Comparison of ENCODE assay signal across 14 mouse cellular contexts in genomic region chr9:78504133-78504532, GRCm38 (mm10). TPM values are rescaled to one million over a fixed set of nuclear protein-coding genes. Genes with fewer than 3 reads are reported as not detected.
DNase-seq lines count a peak whose midpoint lies in the region; ATAC-seq lines count a peak whose summit lies in the region.
"Had no signal": no experiment of that assay in that cellular context is flagged by ENCODE, and none has a peak within 500 bp of the region (broad histone marks: within the 10 kb centered on the region; RNA-seq: fewer than 3 reads in every experiment).

No protein-coding gene starts in this region.

- H3K9ac ChIP-seq in heart, embryonic 12.5 days = no peak overlapping the region
- H3K9ac ChIP-seq in forebrain, embryonic 14.5 days (ENCODE audit: low read length) = no peak overlapping the region
- H3K9ac ChIP-seq in neural tube, embryonic 14.5 days (replicated peaks; ENCODE audit: low read depth, low read length) = no peak overlapping the region; the same call in 1 of the 2 replicates
- H3K9ac ChIP-seq: lung, embryonic 15.5 days had no signal

- no peaks in the 10 kb centered on the region for H3K36me3 ChIP-seq in heart, embryonic 10.5 days
- no peaks in the 10 kb centered on the region for H3K36me3 ChIP-seq in heart, embryonic 12.5 days
- no peaks in the 10 kb centered on the region for H3K36me3 ChIP-seq in forebrain, embryonic 14.5 days (ENCODE audit: control insufficient read depth, insufficient read depth, low read length)
- no peaks in the 10 kb centered on the region for H3K36me3 ChIP-seq in limb, embryonic 10.5 days
- no peaks in the 10 kb centered on the region for H3K36me3 ChIP-seq in neural tube, embryonic 14.5 days (ENCODE audit: control insufficient read depth, insufficient read depth, low read length)
- H3K36me3 ChIP-seq: embryonic facial prominence, embryonic 12.5 days; lung, embryonic 15.5 days had no signal

- WGBS in heart, embryonic 10.5 days = 67% methylated on average over 4 of the region's 4 CpGs
- 70% methylated on average over 4 of the region's 4 CpGs for WGBS in heart, embryonic 12.5 days
- WGBS in forebrain, embryonic 14.5 days = 55% methylated on average over 4 of the region's 4 CpGs
- WGBS in limb, embryonic 10.5 days = 80% methylated on average over 4 of the region's 4 CpGs
- 62% methylated on average over 4 of the region's 4 CpGs for WGBS in neural tube, embryonic 14.5 days

- no peak overlapping the region for H3K4me3 ChIP-seq in heart, embryonic 10.5 days
- no peak overlapping the region for H3K4me3 ChIP-seq in heart, embryonic 12.5 days
- no peak overlapping the region for H3K4me3 ChIP-seq in forebrain, embryonic 14.5 days (ENCODE audit: low read depth, low read length)
- H3K4me3 ChIP-seq in limb, embryonic 10.5 days = no peak overlapping the region
- H3K4me3 ChIP-seq in neural tube, embryonic 14.5 days (ENCODE audit: low read depth, low read length) = peak overlapping the region; percentile 6; the same call in 1 of the 2 replicates
- H3K4me3 ChIP-seq: embryonic facial prominence, embryonic 12.5 days; lung, embryonic 15.5 days had no signal

- no peak overlapping the region for H3K4me2 ChIP-seq in heart, embryonic 12.5 days
- peak overlapping the region; percentile 35 for H3K4me2 ChIP-seq in forebrain, embryonic 14.5 days (ENCODE audit: low read length)
- H3K4me2 ChIP-seq in neural tube, embryonic 14.5 days (ENCODE audit: low read depth, low read length) = peak overlapping the region; percentile 42
- H3K4me2 ChIP-seq: lung, embryonic 15.5 days had no signal

- DNase-seq in heart, embryonic 10.5 days (ENCODE audit: low spot score) = no peak
- no peak for DNase-seq in forebrain, embryonic 14.5 days (ENCODE audit: low spot score)
- no peak for DNase-seq in limb, embryonic 10.5 days (ENCODE audit: low spot score)
- DNase-seq in gastrocnemius, postnatal 10 days = no peak
- no peak for DNase-seq in left cerebral cortex, postnatal 14 days (ENCODE audit: low spot score in 2 of 2)
- DNase-seq: kidney, postnatal 36 days had no signal

- intact Hi-C loops in left cerebral cortex, postnatal 14 days (cut with DNase I) = no loop called here

- no peaks in the 10 kb centered on the region for H3K9me3 ChIP-seq in heart, embryonic 10.5 days
- no peaks in the 10 kb centered on the region for H3K9me3 ChIP-seq in heart, embryonic 12.5 days (replicated peaks)
- H3K9me3 ChIP-seq in forebrain, embryonic 14.5 days (replicated peaks; ENCODE audit: control insufficient read depth, low read length) = no peaks in the 10 kb centered on the region
- H3K9me3 ChIP-seq in limb, embryonic 10.5 days (replicated peaks) = no peaks in the 10 kb centered on the region
- H3K9me3 ChIP-seq in neural tube, embryonic 14.5 days (ENCODE audit: control insufficient read depth, low read length) = no peaks in the 10 kb centered on the region
- H3K9me3 ChIP-seq: embryonic facial prominence, embryonic 12.5 days; lung, embryonic 15.5 days had no signal

- no peaks in the 10 kb centered on the region for H3K27me3 ChIP-seq in heart, embryonic 10.5 days (ENCODE audit: insufficient read depth, poor library complexity, severe bottlenecking)
- H3K27me3 ChIP-seq in heart, embryonic 12.5 days (replicated peaks) = no peaks in the 10 kb centered on the region
- H3K27me3 ChIP-seq in forebrain, embryonic 14.5 days (replicated peaks; ENCODE audit: control insufficient read depth, insufficient read depth, low read length) = no peaks in the 10 kb centered on the region
- H3K27me3 ChIP-seq in limb, embryonic 10.5 days (ENCODE audit: low read depth, poor library complexity, severe bottlenecking) = no peaks in the 10 kb centered on the region
- no peaks in the 10 kb centered on the region for H3K27me3 ChIP-seq in neural tube, embryonic 14.5 days (ENCODE audit: control insufficient read depth, insufficient read depth, low read length)
- H3K27me3 ChIP-seq: embryonic facial prominence, embryonic 12.5 days; lung, embryonic 15.5 days had no signal

- H3K27ac ChIP-seq in heart, embryonic 10.5 days = peak overlapping the region; percentile 56
- H3K27ac ChIP-seq in heart, embryonic 12.5 days (ENCODE audit: poor library complexity, severe bottlenecking) = no peak overlapping the region
- peak overlapping the region; percentile 94 for H3K27ac ChIP-seq in forebrain, embryonic 14.5 days (ENCODE audit: low read depth, low read length)
- peak overlapping the region; percentile 82 for H3K27ac ChIP-seq in limb, embryonic 10.5 days
- H3K27ac ChIP-seq in neural tube, embryonic 14.5 days (ENCODE audit: low read depth, low read length) = peak overlapping the region; percentile 48; the same call in 1 of the 2 replicates

- ATAC-seq in heart, embryonic 12.5 days (ENCODE audit: insufficient number of reproducible peaks, low FRiP score) = no peak
- ATAC-seq in forebrain, embryonic 14.5 days = no peak
- ATAC-seq in neural tube, embryonic 14.5 days (ENCODE audit: low read depth) = 0 out of 2 replicates have a peak, but pooled peaks have one; percentile 22
- ATAC-seq in inflammation-experienced regulatory T-cells, adult 6 months = no peak
- ATAC-seq: intestine, embryonic 16.5 days had no signal

- H3K4me1 ChIP-seq in heart, embryonic 10.5 days = peaks cover 51% of the 10 kb centered on the region
- H3K4me1 ChIP-seq in heart, embryonic 12.5 days (replicated peaks) = peaks cover 43% of the 10 kb centered on the region
- peaks cover 22% of the 10 kb centered on the region for H3K4me1 ChIP-seq in forebrain, embryonic 14.5 days (ENCODE audit: control insufficient read depth, insufficient read depth, low read length)
- H3K4me1 ChIP-seq in limb, embryonic 10.5 days = peaks cover 18% of the 10 kb centered on the region
- H3K4me1 ChIP-seq in neural tube, embryonic 14.5 days (ENCODE audit: control insufficient read depth, insufficient read depth, low read length) = peaks cover 13% of the 10 kb centered on the region

RNA-seq across cellular contexts. Expression of gene Eef1a1, which starts 15.2 kb away (rescaled TPM):
- polyA plus RNA-seq in heart, embryonic 10.5 days (2016; fragmentation: Nextera tagmentation; extraction: Ambion mirVana) = 2,877 and 3,185 TPM in 2 replicates
- polyA plus RNA-seq in heart, embryonic 12.5 days (2016; fragmentation: Nextera tagmentation; extraction: Ambion mirVana) = 2,772 and 2,882 TPM in 2 replicates
- 4,517 and 5,265 TPM in 2 replicates for polyA plus RNA-seq in forebrain, embryonic 14.5 days (2014; fragmentation: Nextera tagmentation; extraction: Ambion mirVana)
- 3,854 and 3,970 TPM in 2 replicates for polyA plus RNA-seq in limb, embryonic 10.5 days (2016; fragmentation: Nextera tagmentation; extraction: Ambion mirVana)
- 3,427 and 3,855 TPM in 2 replicates for polyA plus RNA-seq in neural tube, embryonic 14.5 days (2014; fragmentation: Nextera tagmentation; extraction: Ambion mirVana)
- total RNA-seq in gastrocnemius, postnatal 10 days (2021) = 1,000 to 10,000 TPM; 2,370 to 3,141 TPM
- total RNA-seq in left cerebral cortex, postnatal 14 days (2021) = 1,000 to 10,000 TPM; 2,769 to 2,846 TPM
- over 10,000 TPM in 2 of 3 experiments, 1,000 to 10,000 TPM in 1; 7,660 to 11,983 (median 10,337) TPM for polyA plus RNA-seq in inflammation-experienced regulatory T-cells, adult 6 months (2017; shearing (Covaris generic))

RNA-seq across cellular contexts. Expression of gene Gm17324, which starts 55.5 kb away (rescaled TPM):
- 0.89 and 1.1 TPM in 2 replicates for polyA plus RNA-seq in heart, embryonic 10.5 days (2016; fragmentation: Nextera tagmentation; extraction: Ambion mirVana)
- 0.65 and 0.99 TPM in 2 replicates for polyA plus RNA-seq in heart, embryonic 12.5 days (2016; fragmentation: Nextera tagmentation; extraction: Ambion mirVana)
- polyA plus RNA-seq in forebrain, embryonic 14.5 days (2014; fragmentation: Nextera tagmentation; extraction: Ambion mirVana) = 0.52 and 0.56 TPM in 2 replicates
- 0.73 and 1.2 TPM in 2 replicates for polyA plus RNA-seq in limb, embryonic 10.5 days (2016; fragmentation: Nextera tagmentation; extraction: Ambion mirVana)
- polyA plus RNA-seq in neural tube, embryonic 14.5 days (2014; fragmentation: Nextera tagmentation; extraction: Ambion mirVana) = 2.1 and 2.4 TPM in 2 replicates
- not detected for total RNA-seq in gastrocnemius, postnatal 10 days (2021)
- 1 to 10 TPM in 1 of 2 experiments, under 1 TPM in 1; 0.74 to 1.3 TPM for total RNA-seq in left cerebral cortex, postnatal 14 days (2021)
- polyA plus RNA-seq in inflammation-experienced regulatory T-cells, adult 6 months (2017; shearing (Covaris generic)) = under 1 TPM in 1 of 3 experiments, not detected in 2; 0.40 TPM
- total RNA-seq: megakaryocyte-erythroid progenitor cell, adult 5-6 weeks had no signal
- polyA plus RNA-seq: small intestine, adult 2 months had no signal

RNA-seq across cellular contexts. Expression of gene Mto1, which starts 56.1 kb away (rescaled TPM):
- polyA plus RNA-seq in heart, embryonic 10.5 days (2016; fragmentation: Nextera tagmentation; extraction: Ambion mirVana) = 28.1 and 30.3 TPM in 2 replicates
- polyA plus RNA-seq in heart, embryonic 12.5 days (2016; fragmentation: Nextera tagmentation; extraction: Ambion mirVana) = 26.8 and 28.8 TPM in 2 replicates
- 23.0 and 25.5 TPM in 2 replicates for polyA plus RNA-seq in forebrain, embryonic 14.5 days (2014; fragmentation: Nextera tagmentation; extraction: Ambion mirVana)
- polyA plus RNA-seq in limb, embryonic 10.5 days (2016; fragmentation: Nextera tagmentation; extraction: Ambion mirVana) = 23.8 and 25.9 TPM in 2 replicates
- 32.0 and 34.6 TPM in 2 replicates for polyA plus RNA-seq in neural tube, embryonic 14.5 days (2014; fragmentation: Nextera tagmentation; extraction: Ambion mirVana)
- total RNA-seq in gastrocnemius, postnatal 10 days (2021) = 10 to 100 TPM; 15.3 to 16.4 TPM
- total RNA-seq in left cerebral cortex, postnatal 14 days (2021) = 10 to 100 TPM; 24.1 to 26.6 TPM
- polyA plus RNA-seq in inflammation-experienced regulatory T-cells, adult 6 months (2017; shearing (Covaris generic)) = 10 to 100 TPM; 12.8 to 19.9 (median 16.0) TPM
